In genomic region chr7:143009996-143010395, GRCm38 (mm10) we compare ENCODE assay signal across 10 mouse cellular contexts. TPM values are rescaled to one million over a fixed set of nuclear protein-coding genes. Genes with fewer than 3 reads are reported as not detected.
DNase-seq lines count a peak whose midpoint lies in the region; ATAC-seq and TF ChIP-seq lines count a peak whose summit lies in the region.
"Had no signal": no experiment of that assay in that cellular context is flagged by ENCODE, and none has a peak within 500 bp of the region (broad histone marks: within the 10 kb centered on the region; RNA-seq: fewer than 3 reads in every experiment).

No protein-coding gene starts in this region.

- DNase-seq in thymus, postnatal 14 days = peak; percentile 30
- DNase-seq in thymus, postnatal 4 days = no peak
- DNase-seq: gastrocnemius, postnatal 14 days had no signal

- no peaks in the 10 kb centered on the region; the same call in 1 of the 2 replicates for H3K27me3 ChIP-seq in intestine, embryonic 16.5 days (replicated peaks; ENCODE audit: control insufficient read depth, insufficient read depth, low read length)
- no peaks in the 10 kb centered on the region for H3K27me3 ChIP-seq in intestine, postnatal 0 days (replicated peaks; ENCODE audit: control insufficient read depth, insufficient read depth, low read length)
- no peaks in the 10 kb centered on the region for H3K27me3 ChIP-seq in limb, embryonic 12.5 days
- H3K27me3 ChIP-seq in forebrain, embryonic 15.5 days = no peaks in the 10 kb centered on the region
- no peaks in the 10 kb centered on the region for H3K27me3 ChIP-seq in hindbrain, embryonic 16.5 days (replicated peaks; ENCODE audit: control insufficient read depth, insufficient read depth, low read length)

- no peak overlapping the region for H3K9ac ChIP-seq in intestine, embryonic 16.5 days (ENCODE audit: low read depth, low read length)
- H3K9ac ChIP-seq in intestine, postnatal 0 days (ENCODE audit: low read depth, low read length) = no peak overlapping the region
- H3K9ac ChIP-seq in limb, embryonic 12.5 days (replicated peaks) = no peak overlapping the region
- H3K9ac ChIP-seq in forebrain, embryonic 15.5 days (replicated peaks) = no peak overlapping the region
- H3K9ac ChIP-seq in hindbrain, embryonic 16.5 days (ENCODE audit: low read depth, low read length) = no peak overlapping the region

- H3K9me3 ChIP-seq in intestine, embryonic 16.5 days (ENCODE audit: control insufficient read depth, low read length) = no peaks in the 10 kb centered on the region
- no peaks in the 10 kb centered on the region for H3K9me3 ChIP-seq in intestine, postnatal 0 days (ENCODE audit: control insufficient read depth)
- no peaks in the 10 kb centered on the region for H3K9me3 ChIP-seq in limb, embryonic 12.5 days
- no peaks in the 10 kb centered on the region for H3K9me3 ChIP-seq in forebrain, embryonic 15.5 days
- no peaks in the 10 kb centered on the region for H3K9me3 ChIP-seq in hindbrain, embryonic 16.5 days (ENCODE audit: control insufficient read depth, low read length)

- 85% methylated on average over 4 of the region's 4 CpGs for WGBS in intestine, embryonic 16.5 days
- 84% methylated on average over 4 of the region's 4 CpGs for WGBS in intestine, postnatal 0 days
- 86% methylated on average over 4 of the region's 4 CpGs for WGBS in limb, embryonic 12.5 days
- 86% methylated on average over 4 of the region's 4 CpGs for WGBS in forebrain, embryonic 15.5 days
- WGBS in hindbrain, embryonic 16.5 days = 79% methylated on average over 4 of the region's 4 CpGs

- no peak overlapping the region for H3K4me3 ChIP-seq in intestine, embryonic 16.5 days (ENCODE audit: low read length)
- no peak overlapping the region for H3K4me3 ChIP-seq in intestine, postnatal 0 days (ENCODE audit: low read depth, low read length)
- H3K4me3 ChIP-seq in limb, embryonic 12.5 days (replicated peaks) = no peak overlapping the region
- no peak overlapping the region for H3K4me3 ChIP-seq in forebrain, embryonic 15.5 days
- H3K4me3 ChIP-seq in hindbrain, embryonic 16.5 days (ENCODE audit: low read length) = no peak overlapping the region

- no peak overlapping the region for H3K4me2 ChIP-seq in intestine, embryonic 16.5 days (ENCODE audit: low read depth, low read length)
- no peak overlapping the region for H3K4me2 ChIP-seq in intestine, postnatal 0 days (replicated peaks; ENCODE audit: low read depth)
- H3K4me2 ChIP-seq in limb, embryonic 12.5 days = peak overlapping the region; percentile 50
- H3K4me2 ChIP-seq in forebrain, embryonic 15.5 days (replicated peaks) = no peak overlapping the region
- H3K4me2 ChIP-seq in hindbrain, embryonic 16.5 days (ENCODE audit: low read length) = no peak overlapping the region

- ATAC-seq in intestine, embryonic 16.5 days = no peak
- no peak for ATAC-seq in intestine, postnatal 0 days
- ATAC-seq in limb, embryonic 12.5 days (ENCODE audit: insufficient number of reproducible peaks, insufficient read depth, low FRiP score, low TSS enrichment, low read depth) = no peak
- ATAC-seq in monocyte, adult 5-6 weeks (replicated peaks; ENCODE audit: insufficient number of reproducible peaks, low FRiP score, low TSS enrichment, poor library complexity, severe bottlenecking) = no peak
- no peak for ATAC-seq in forebrain, embryonic 15.5 days (replicated peaks)
- no peak for ATAC-seq in hindbrain, embryonic 16.5 days

- H3K27ac ChIP-seq in intestine, embryonic 16.5 days (ENCODE audit: low read length) = peak overlapping the region; percentile 77
- H3K27ac ChIP-seq in intestine, postnatal 0 days (ENCODE audit: low read depth, low read length) = no peak overlapping the region
- peak overlapping the region; percentile 97 for H3K27ac ChIP-seq in limb, embryonic 12.5 days
- no peak overlapping the region for H3K27ac ChIP-seq in forebrain, embryonic 15.5 days (replicated peaks)
- H3K27ac ChIP-seq in hindbrain, embryonic 16.5 days (ENCODE audit: low read depth, low read length) = no peak overlapping the region

- TF ChIP-seq CTCF in intestine, postnatal 0 days (IDR thresholded peaks at IDR 0.05; ENCODE audit: low read depth) = no peak

- peaks cover 61% of the 10 kb centered on the region for H3K4me1 ChIP-seq in intestine, embryonic 16.5 days (ENCODE audit: control insufficient read depth, insufficient read depth, low read length)
- H3K4me1 ChIP-seq in intestine, postnatal 0 days (replicated peaks; ENCODE audit: control insufficient read depth, insufficient read depth, low read length) = peaks cover 8% of the 10 kb centered on the region; the same call in 1 of the 2 replicates
- H3K4me1 ChIP-seq in limb, embryonic 12.5 days (replicated peaks) = peaks cover 55% of the 10 kb centered on the region
- peaks cover 30% of the 10 kb centered on the region for H3K4me1 ChIP-seq in forebrain, embryonic 15.5 days
- peaks cover 20% of the 10 kb centered on the region; the same call in 1 of the 2 replicates for H3K4me1 ChIP-seq in hindbrain, embryonic 16.5 days (ENCODE audit: control insufficient read depth, insufficient read depth, low read depth, low read length)

- no peaks in the 10 kb centered on the region for H3K36me3 ChIP-seq in intestine, embryonic 16.5 days (ENCODE audit: control insufficient read depth, insufficient read depth, low read length)
- no peaks in the 10 kb centered on the region for H3K36me3 ChIP-seq in intestine, postnatal 0 days (ENCODE audit: control insufficient read depth, insufficient read depth)
- H3K36me3 ChIP-seq in limb, embryonic 12.5 days = no peaks in the 10 kb centered on the region
- no peaks in the 10 kb centered on the region for H3K36me3 ChIP-seq in forebrain, embryonic 15.5 days
- H3K36me3 ChIP-seq in hindbrain, embryonic 16.5 days (ENCODE audit: control insufficient read depth, insufficient read depth, low read length) = no peaks in the 10 kb centered on the region

RNA-seq across cellular contexts. Expression of gene Tspan32, which starts 5.2 kb away (rescaled TPM):
- polyA plus RNA-seq in intestine, embryonic 16.5 days (2015; fragmentation: Nextera tagmentation; extraction: Ambion mirVana) = 2.4 and 3.1 TPM in 2 replicates
- 0.74 and 0.77 TPM in 2 replicates for polyA plus RNA-seq in intestine, postnatal 0 days (2015; fragmentation: Nextera tagmentation; extraction: Ambion mirVana)
- polyA plus RNA-seq in limb, embryonic 12.5 days (2016; fragmentation: Nextera tagmentation; extraction: Ambion mirVana) = 2.2 and 2.8 TPM in 2 replicates
- 47.6 to 98.9 TPM (median 75.2 TPM) in 3 replicates for total RNA-seq in monocyte, adult 5-6 weeks (2017)
- 0.33 and 0.64 TPM in 2 replicates for polyA plus RNA-seq in forebrain, embryonic 15.5 days (2015; fragmentation: Nextera tagmentation; extraction: Ambion mirVana)
- polyA plus RNA-seq in hindbrain, embryonic 16.5 days (2015; fragmentation: Nextera tagmentation; extraction: Ambion mirVana) = 0.28 and 0.41 TPM in 2 replicates

RNA-seq across cellular contexts. Expression of gene Ascl2, which starts 40.9 kb away (rescaled TPM):
- 11.4 and 12.7 TPM in 2 replicates for polyA plus RNA-seq in intestine, embryonic 16.5 days (2015; fragmentation: Nextera tagmentation; extraction: Ambion mirVana)
- 5.4 and 6.8 TPM in 2 replicates for polyA plus RNA-seq in intestine, postnatal 0 days (2015; fragmentation: Nextera tagmentation; extraction: Ambion mirVana)
- polyA plus RNA-seq in limb, embryonic 12.5 days (2016; fragmentation: Nextera tagmentation; extraction: Ambion mirVana) = 0.42 and 1.1 TPM in 2 replicates
- total RNA-seq in monocyte, adult 5-6 weeks (2017) = 1.6 TPM in 1 of 3 replicates, not detected in the others
- polyA plus RNA-seq in forebrain, embryonic 15.5 days (2015; fragmentation: Nextera tagmentation; extraction: Ambion mirVana) = 0.27 and 0.46 TPM in 2 replicates
- polyA plus RNA-seq in hindbrain, embryonic 16.5 days (2015; fragmentation: Nextera tagmentation; extraction: Ambion mirVana) = 0.93 and 1.3 TPM in 2 replicates
- total RNA-seq: gastrocnemius, postnatal 14 days; left cerebral cortex, adult 18-20 months had no signal

RNA-seq across cellular contexts. Expression of gene Cd81, which starts 42.5 kb away (rescaled TPM):
- 391 and 421 TPM in 2 replicates for polyA plus RNA-seq in intestine, embryonic 16.5 days (2015; fragmentation: Nextera tagmentation; extraction: Ambion mirVana)
- polyA plus RNA-seq in intestine, postnatal 0 days (2015; fragmentation: Nextera tagmentation; extraction: Ambion mirVana) = 212 and 216 TPM in 2 replicates
- 331 and 337 TPM in 2 replicates for polyA plus RNA-seq in limb, embryonic 12.5 days (2016; fragmentation: Nextera tagmentation; extraction: Ambion mirVana)
- 75.1 to 86.6 TPM (median 75.4 TPM) in 3 replicates for total RNA-seq in monocyte, adult 5-6 weeks (2017)
- 286 and 294 TPM in 2 replicates for polyA plus RNA-seq in forebrain, embryonic 15.5 days (2015; fragmentation: Nextera tagmentation; extraction: Ambion mirVana)
- 532 and 585 TPM in 2 replicates for polyA plus RNA-seq in hindbrain, embryonic 16.5 days (2015; fragmentation: Nextera tagmentation; extraction: Ambion mirVana)

RNA-seq across cellular contexts. Expression of gene Tssc4, which starts 59.1 kb away (rescaled TPM):
- 67.9 and 74.7 TPM in 2 replicates for polyA plus RNA-seq in intestine, embryonic 16.5 days (2015; fragmentation: Nextera tagmentation; extraction: Ambion mirVana)
- polyA plus RNA-seq in intestine, postnatal 0 days (2015; fragmentation: Nextera tagmentation; extraction: Ambion mirVana) = 32.8 and 34.0 TPM in 2 replicates
- 116 and 121 TPM in 2 replicates for polyA plus RNA-seq in limb, embryonic 12.5 days (2016; fragmentation: Nextera tagmentation; extraction: Ambion mirVana)
- total RNA-seq in monocyte, adult 5-6 weeks (2017) = 5.2 to 10.4 TPM (median 8.2 TPM) in 3 replicates
- polyA plus RNA-seq in forebrain, embryonic 15.5 days (2015; fragmentation: Nextera tagmentation; extraction: Ambion mirVana) = 103 and 106 TPM in 2 replicates
- polyA plus RNA-seq in hindbrain, embryonic 16.5 days (2015; fragmentation: Nextera tagmentation; extraction: Ambion mirVana) = 97.4 and 98.7 TPM in 2 replicates

Comparison
In these comparisons a context has a peak if more than half of its experiments do, and no peak if none do; other contexts are left out.
1. H3K27ac ChIP-seq: peak in intestine, embryonic 16.5 days (single experiment) and limb, embryonic 12.5 days (single experiment); none in intestine, postnatal 0 days (single experiment), forebrain, embryonic 15.5 days (single experiment) and hindbrain, embryonic 16.5 days (single experiment).